Mouse (Mus musculus): ENCODE measurements around the gene Lrig1.

DNA sequence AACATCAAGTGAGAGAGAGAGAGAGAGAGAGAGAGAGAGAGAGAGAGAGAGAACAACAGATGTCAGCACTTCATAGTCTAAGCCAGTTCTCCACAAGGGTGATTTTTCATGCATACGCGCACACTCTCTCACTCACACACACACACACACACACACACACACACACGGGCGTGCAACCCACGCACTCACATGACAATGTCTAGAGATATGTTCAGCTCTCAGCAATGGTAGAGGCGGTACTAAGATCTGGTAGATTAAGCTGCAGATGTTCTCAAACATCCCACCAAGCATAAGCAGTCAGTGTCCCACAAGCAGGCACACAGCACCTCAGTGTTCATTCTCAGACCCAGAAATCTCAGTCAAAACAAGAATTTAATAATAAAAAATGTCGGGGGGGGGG is 34.7 kb downstream of the Lrig1 start:
- TF ChIP-seq CTCF (conservative IDR thresholded peaks at IDR 0.05; ENCODE audit: low read length): no peak
- no peak for TF ChIP-seq NANOG (IDR thresholded peaks at IDR 0.05; ENCODE audit: borderline replicate concordance, low read length)
- no peak for TF ChIP-seq POU5F1 (IDR thresholded peaks at IDR 0.05; ENCODE audit: borderline replicate concordance, low read length)
